Mouse (Mus musculus) heart, postnatal 25 days (tissue): ENCODE measurements at regions not wholly inside any gene's neighbourhood (a gene's known extent, or its start where the extent isn't known, plus 50 kb on each side); places are given as distances from the start of the nearest gene placed in this dataset.

Experiments used
- DNase-seq: peaks from one replicate; pipeline ENCODE4 v3.0.0; 2022; ENCODE audit warnings: low spot score
- intact Hi-C: fragments of 180-260 bp; cut with DNase I; formaldehyde crosslinking; loops from one replicate; pipeline ENCODE4 v1.15.1; 2025

GRCm38 (mm10) chr4:64219802-64220201 lies 173.0 kb upstream of the Tnc start:
- intact Hi-C loops = no loop called here

GRCm38 (mm10) chr4:64207118-64207868 lies 160.5 kb upstream of the Tnc start:
- intact Hi-C loops = no loop called here
- DNase-seq = no peak

More at GRCm38 (mm10) chr4:64219802-64220201, 173.0 kb upstream of the Tnc start:
- DNase-seq = no peak

- intact Hi-C loops = no loop called here
- no peak for DNase-seq
Measured at GRCm38 (mm10) chr4:64200808-64201190, 154.0 kb upstream of the Tnc start.

DNA sequence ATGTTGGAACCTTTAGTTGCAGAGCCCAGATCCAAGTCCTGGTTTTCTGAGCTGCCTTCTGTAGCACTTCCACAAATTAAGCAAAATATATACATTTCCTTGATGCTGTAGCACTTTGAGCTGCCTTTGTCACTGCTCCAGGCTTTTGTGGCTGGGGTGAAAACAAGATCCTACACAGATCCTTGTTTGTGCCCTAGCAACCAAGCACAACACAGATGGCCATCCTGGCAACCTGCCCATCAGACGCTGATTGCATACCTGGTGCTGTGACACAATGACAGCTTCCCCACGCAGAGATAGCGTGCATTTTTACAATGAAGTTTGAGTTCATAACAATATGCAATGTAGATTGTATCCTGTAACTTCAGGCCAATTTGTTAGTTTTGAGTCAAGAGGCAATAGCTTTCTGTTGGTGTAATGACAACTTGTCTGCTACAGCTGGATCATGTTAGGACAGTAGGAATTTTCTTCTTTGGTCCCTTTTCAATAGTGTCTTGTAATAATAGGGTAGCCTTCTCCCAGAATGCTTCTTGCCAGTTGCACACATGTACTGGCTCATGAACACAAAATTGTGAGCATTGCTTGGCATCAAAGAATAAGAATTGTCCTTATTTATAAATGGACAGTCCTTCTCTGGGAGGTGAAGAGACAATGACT lies 153.5 kb upstream of the Tnc start:
- intact Hi-C loops = no loop called here
- DNase-seq = no peak

DNA sequence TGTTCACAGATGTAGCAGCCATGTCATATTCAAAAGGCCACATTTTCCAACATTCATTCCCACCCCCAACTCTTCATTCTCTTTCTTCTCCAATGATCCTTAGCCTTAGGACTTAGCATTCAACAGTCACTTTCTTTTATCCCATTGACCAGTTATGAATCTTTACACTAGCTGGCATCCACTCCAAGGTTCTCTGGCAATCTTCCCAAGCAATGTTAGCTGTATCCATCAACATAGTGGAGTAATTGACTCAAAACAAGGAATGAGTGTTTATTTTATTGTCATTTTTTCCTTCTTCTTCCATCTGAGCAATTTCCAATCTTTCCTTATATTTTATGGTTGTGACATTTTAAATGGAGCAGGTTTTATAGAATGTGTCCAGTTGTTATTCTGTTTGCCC lies 138.2 kb upstream of the Tnc start:
- intact Hi-C loops = no loop called here
- no peak for DNase-seq

DNA sequence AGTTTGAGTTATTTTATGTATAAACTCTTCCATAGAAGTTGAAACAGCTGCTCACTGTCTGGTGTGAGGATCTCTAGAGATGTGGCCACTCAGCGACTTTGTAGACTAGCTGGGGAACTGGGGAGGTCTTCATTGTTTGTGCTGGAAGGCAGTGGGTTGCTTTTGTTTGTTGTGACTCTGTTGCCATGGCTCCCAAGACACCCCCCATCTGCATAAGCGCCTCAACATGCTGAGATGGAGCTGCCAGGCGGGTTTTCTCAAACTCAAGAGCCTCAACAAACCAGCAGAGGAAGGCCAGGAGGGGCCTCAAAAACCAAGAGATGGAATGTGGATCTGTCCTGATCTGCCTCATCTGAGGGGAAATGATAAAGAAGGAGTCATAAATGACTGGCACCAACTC lies 129.1 kb upstream of the Tnc start:
- DNase-seq = no peak
- intact Hi-C loops = no loop called here

DNA sequence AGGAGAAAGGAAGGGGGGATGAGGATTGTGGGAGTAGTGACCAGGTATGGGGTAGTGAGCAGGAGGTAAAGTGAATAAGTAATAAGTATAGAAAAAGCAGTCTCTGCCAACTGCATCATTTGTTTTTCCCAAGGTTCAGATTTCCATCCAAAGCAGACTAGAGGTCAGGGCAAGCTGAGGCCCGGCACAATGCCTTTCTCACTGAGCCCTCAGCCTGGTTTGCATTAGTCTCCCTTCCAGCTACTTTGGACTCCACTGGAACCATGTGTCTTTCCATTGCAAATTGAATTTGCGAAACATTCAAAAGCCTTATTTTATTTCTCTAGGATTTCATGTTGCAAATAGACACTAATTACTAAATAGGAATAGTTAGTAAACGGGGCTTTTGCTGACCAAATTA lies 124.7 kb upstream of the Tnc start:
- DNase-seq = no peak
- intact Hi-C loops = no loop called here

DNA sequence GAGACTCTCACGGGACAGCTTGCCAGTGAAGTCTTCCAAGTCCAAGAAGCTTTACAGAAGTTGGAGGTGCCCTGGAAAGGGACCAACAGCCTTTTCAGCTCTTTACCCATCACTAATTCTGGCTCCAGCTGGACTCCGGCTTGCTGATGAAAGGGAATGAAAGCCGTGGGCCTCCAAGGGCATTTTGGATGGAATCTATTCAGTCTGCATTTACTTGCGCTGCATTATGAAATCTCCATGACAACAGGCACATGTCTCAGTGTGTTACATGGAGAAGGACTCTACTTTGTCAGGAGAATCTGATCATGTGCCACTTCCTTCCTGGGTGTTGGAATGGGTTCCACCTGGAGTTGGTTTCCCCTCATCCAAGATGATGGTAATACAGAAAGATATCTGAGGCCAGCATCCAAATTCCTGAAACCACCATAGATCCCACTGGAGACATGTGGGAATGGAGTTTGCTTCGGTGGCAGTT lies 102.2 kb upstream of the Tnc start:
- DNase-seq = no peak
- intact Hi-C loops = no loop called here

- DNase-seq = no peak
- intact Hi-C loops = no loop called here
Measured at GRCm38 (mm10) chr4:64145924-64146323, 99.1 kb upstream of the Tnc start.

DNA sequence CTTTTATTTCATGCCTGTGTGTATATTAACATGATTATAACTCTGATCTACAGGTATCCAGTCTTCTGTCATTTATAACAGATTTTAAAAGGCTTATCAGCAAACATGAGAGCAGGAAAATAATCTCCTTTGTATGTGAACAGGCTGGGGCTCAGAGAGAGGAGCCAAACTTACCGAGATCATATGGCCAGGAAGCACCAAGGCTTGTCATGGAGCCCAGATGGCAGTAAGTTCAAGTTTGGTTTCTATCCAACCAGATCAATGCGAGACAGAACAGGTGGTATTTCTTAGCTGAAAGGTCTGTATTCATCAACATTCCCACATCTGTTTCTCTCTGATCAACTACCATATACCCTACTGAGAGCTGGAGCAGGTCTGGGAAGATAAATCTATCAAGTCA lies 96.1 kb upstream of the Tnc start:
- DNase-seq = no peak

DNA sequence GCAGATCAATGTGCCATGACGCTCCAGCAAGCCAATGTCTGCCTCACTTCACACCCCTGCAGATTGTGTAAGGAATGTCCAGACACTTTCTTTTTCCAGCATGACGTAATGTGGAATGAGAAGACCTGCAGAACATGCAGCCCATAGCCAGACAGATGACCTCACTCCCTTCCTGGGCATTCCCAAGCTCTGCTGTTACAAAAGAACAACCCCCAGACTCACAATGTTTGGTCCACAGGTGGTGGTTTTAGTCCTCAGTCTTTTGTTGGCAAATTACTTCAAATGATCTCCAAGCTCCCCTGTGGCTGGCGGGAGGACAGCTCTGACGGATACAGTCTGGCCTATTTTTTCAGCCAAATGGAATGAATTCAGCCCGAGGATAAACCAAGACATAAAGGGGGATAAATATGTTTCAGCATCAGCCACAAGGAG lies 95.6 kb upstream of the Tnc start:
- DNase-seq = peak; percentile 1
- intact Hi-C loops = no loop called here

More for the DNA sequence above, 96.1 kb upstream of the Tnc start:
- intact Hi-C loops = no loop called here

GRCm38 (mm10) chr4:64139836-64140235 lies 93.0 kb upstream of the Tnc start:
- intact Hi-C loops = no loop called here
- DNase-seq = no peak

- no peak for DNase-seq
- intact Hi-C loops = no loop called here
Measured at GRCm38 (mm10) chr4:64135036-64135435, 88.2 kb upstream of the Tnc start.

DNA sequence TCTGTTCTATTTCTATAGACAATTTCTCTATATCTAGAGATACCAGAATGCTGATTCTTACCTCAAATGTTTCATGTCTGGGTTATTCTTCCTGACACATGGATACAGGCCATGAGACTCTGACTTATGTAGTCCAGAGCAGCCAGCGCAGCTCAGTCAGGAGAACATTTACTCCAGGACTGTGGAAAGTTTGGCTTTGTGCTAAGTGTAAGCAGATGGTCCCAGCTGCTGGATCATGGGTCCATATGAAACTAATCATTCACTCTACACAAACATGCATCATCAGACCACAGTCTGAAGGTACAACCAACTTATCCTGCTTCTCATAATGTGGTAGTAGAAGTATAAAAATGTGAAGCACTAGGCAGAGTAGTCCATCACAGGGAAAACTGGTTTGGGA lies 82.5 kb upstream of the Tnc start:
- intact Hi-C loops = no loop called here
- peak; percentile 1 for DNase-seq

GRCm38 (mm10) chr4:64124387-64125088 lies 77.7 kb upstream of the Tnc start:
- no peak for DNase-seq
- intact Hi-C loops = no loop called here

DNA sequence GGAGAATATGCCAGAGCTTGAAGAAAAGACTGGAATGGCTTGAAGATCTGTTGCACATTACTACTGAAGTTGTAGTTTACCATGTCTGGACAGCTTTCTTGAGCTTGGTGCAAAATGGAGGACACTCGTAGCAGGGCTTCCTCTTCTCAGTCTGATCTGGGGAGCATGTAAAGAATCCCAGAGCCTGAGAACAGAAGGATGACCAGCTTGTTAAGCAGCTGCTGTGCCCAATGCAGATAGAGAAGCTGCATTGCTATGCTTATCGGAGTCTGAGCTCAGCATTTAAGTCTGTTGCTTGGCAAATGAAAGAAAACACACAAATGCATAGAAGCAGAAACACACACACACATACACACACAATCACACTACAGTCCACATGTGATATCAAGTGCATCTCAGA lies 76.9 kb upstream of the Tnc start:
- intact Hi-C loops = no loop called here
- no peak for DNase-seq

GRCm38 (mm10) chr4:64098247-64098646 lies 51.4 kb upstream of the Tnc start:
- intact Hi-C loops = no loop called here
- no peak for DNase-seq
